Mouse (Mus musculus): Measurements from ENCODE around the gene Necap2. TPM values are rescaled to one million over a fixed set of nuclear protein-coding genes. Genes with fewer than 3 reads are reported as not detected.

Gene Necap2
- polyA plus RNA-seq, 1 experiment from 2014 or later = 87.5 TPM

- no peak overlapping the region for H3K27ac ChIP-seq (ENCODE audit: low read length)
- no peak overlapping the region for H3K4me2 ChIP-seq (ENCODE audit: low read depth, low read length)
- H3K27me3 ChIP-seq (ENCODE audit: control insufficient read depth, insufficient read depth, low read depth, low read length) = no peaks in the 10 kb centered on the region
- no peaks in the 10 kb centered on the region for H3K36me3 ChIP-seq (ENCODE audit: control insufficient read depth, insufficient read depth)
- H3K4me3 ChIP-seq (ENCODE audit: low read depth, low read length) = no peak overlapping the region
- no peak for ATAC-seq (ENCODE audit: low read depth)
- no peak overlapping the region for H3K9ac ChIP-seq (ENCODE audit: low read depth, low read length)
- 67% methylated on average over 16 of the region's 16 CpGs for WGBS (ENCODE audit: insufficient replicate concordance)
- H3K9me3 ChIP-seq (replicated peaks; ENCODE audit: control insufficient read depth, low read length) = no peaks in the 10 kb centered on the region
- H3K4me1 ChIP-seq (ENCODE audit: control insufficient read depth, low read depth, low read length) = no peaks in the 10 kb centered on the region
Measured at GRCm38 (mm10) chr4:141106526-141107183, 28.5 kb upstream of the Necap2 start.

GRCm38 (mm10) chr4:141101855-141102254 is 23.7 kb upstream of the Necap2 start:
- no peaks in the 10 kb centered on the region for H3K9me3 ChIP-seq (replicated peaks; ENCODE audit: control insufficient read depth, low read length)
- ATAC-seq (ENCODE audit: low read depth) = no peak
- 52% methylated on average over 6 of the region's 6 CpGs for WGBS (ENCODE audit: insufficient replicate concordance)
- H3K27me3 ChIP-seq (ENCODE audit: control insufficient read depth, insufficient read depth, low read depth, low read length) = no peaks in the 10 kb centered on the region
- H3K4me1 ChIP-seq (ENCODE audit: control insufficient read depth, low read depth, low read length) = peaks cover 12% of the 10 kb centered on the region
- no peak overlapping the region for H3K27ac ChIP-seq (ENCODE audit: low read length)
- H3K4me3 ChIP-seq (ENCODE audit: low read depth, low read length) = no peak overlapping the region
- H3K36me3 ChIP-seq (ENCODE audit: control insufficient read depth, insufficient read depth) = no peaks in the 10 kb centered on the region
- no peak overlapping the region for H3K9ac ChIP-seq (ENCODE audit: low read depth, low read length)
- H3K4me2 ChIP-seq (ENCODE audit: low read depth, low read length) = no peak overlapping the region

- no peak for ATAC-seq (ENCODE audit: low read depth)
- Histone ChIP-seq H3K9me3 (replicated peaks; ENCODE audit: control insufficient read depth, low read length) (no peaks in the 10 kb centered on the region), H3K27me3 (ENCODE audit: control insufficient read depth, insufficient read depth, low read depth, low read length) (no peaks in the 10 kb centered on the region), H3K4me2 (ENCODE audit: low read depth, low read length) (no peak overlapping the region), H3K36me3 (ENCODE audit: control insufficient read depth, insufficient read depth) (no peaks in the 10 kb centered on the region), H3K9ac (ENCODE audit: low read depth, low read length) (no peak overlapping the region), H3K27ac (ENCODE audit: low read length) (no peak overlapping the region), H3K4me3 (ENCODE audit: low read depth, low read length) (no peak overlapping the region), H3K4me1 (ENCODE audit: control insufficient read depth, low read depth, low read length) (peaks cover 12% of the 10 kb centered on the region)
- 81% methylated on average over 9 of the region's 9 CpGs for WGBS (ENCODE audit: insufficient replicate concordance)
Measured at GRCm38 (mm10) chr4:141101291-141101690, 23.1 kb upstream of the Necap2 start.

DNA sequence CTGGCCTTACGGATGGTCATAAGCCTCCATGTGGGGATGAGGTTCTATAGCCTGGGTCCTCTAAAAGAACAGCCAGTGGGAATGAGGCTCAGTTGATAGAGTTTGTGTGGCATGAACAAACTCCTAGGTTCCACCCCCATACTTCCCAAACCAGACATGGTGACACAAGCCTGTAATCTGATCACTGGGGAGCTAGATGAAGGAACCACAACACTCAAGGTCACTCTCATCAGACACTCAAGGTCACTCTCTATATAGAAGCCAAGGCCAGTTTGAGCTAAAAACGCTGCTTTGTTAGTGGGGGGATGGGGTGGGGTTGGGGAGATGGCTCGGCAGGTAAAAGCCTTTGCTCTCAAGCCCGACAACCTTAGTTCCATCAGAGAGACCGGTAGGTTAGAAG is 21.8 kb upstream of the Necap2 start:
- ATAC-seq (ENCODE audit: low read depth) = no peak
- Histone ChIP-seq H3K4me2 (ENCODE audit: low read depth, low read length) (no peak overlapping the region), H3K9me3 (replicated peaks; ENCODE audit: control insufficient read depth, low read length) (no peaks in the 10 kb centered on the region), H3K27ac (ENCODE audit: low read length) (no peak overlapping the region), H3K9ac (ENCODE audit: low read depth, low read length) (no peak overlapping the region), H3K27me3 (ENCODE audit: control insufficient read depth, insufficient read depth, low read depth, low read length) (no peaks in the 10 kb centered on the region), H3K4me3 (ENCODE audit: low read depth, low read length) (no peak overlapping the region), H3K4me1 (ENCODE audit: control insufficient read depth, low read depth, low read length) (peaks cover 12% of the 10 kb centered on the region), H3K36me3 (ENCODE audit: control insufficient read depth, insufficient read depth) (no peaks in the 10 kb centered on the region)
- 66% methylated on average over 5 of the region's 5 CpGs for WGBS (ENCODE audit: insufficient replicate concordance)

- peaks cover 12% of the 10 kb centered on the region for H3K4me1 ChIP-seq (ENCODE audit: control insufficient read depth, low read depth, low read length)
- no peaks in the 10 kb centered on the region for H3K27me3 ChIP-seq (ENCODE audit: control insufficient read depth, insufficient read depth, low read depth, low read length)
- no peak overlapping the region for H3K27ac ChIP-seq (ENCODE audit: low read length)
- H3K4me2 ChIP-seq (ENCODE audit: low read depth, low read length) = no peak overlapping the region
- no peak overlapping the region for H3K9ac ChIP-seq (ENCODE audit: low read depth, low read length)
- H3K36me3 ChIP-seq (ENCODE audit: control insufficient read depth, insufficient read depth) = no peaks in the 10 kb centered on the region
- ATAC-seq (ENCODE audit: low read depth) = peak; percentile 41
- 15% methylated on average over 4 of the region's 4 CpGs for WGBS (ENCODE audit: insufficient replicate concordance)
- H3K4me3 ChIP-seq (ENCODE audit: low read depth, low read length) = no peak overlapping the region
- H3K9me3 ChIP-seq (replicated peaks; ENCODE audit: control insufficient read depth, low read length) = no peaks in the 10 kb centered on the region
Measured at GRCm38 (mm10) chr4:141098935-141099334, 20.8 kb upstream of the Necap2 start.

DNA sequence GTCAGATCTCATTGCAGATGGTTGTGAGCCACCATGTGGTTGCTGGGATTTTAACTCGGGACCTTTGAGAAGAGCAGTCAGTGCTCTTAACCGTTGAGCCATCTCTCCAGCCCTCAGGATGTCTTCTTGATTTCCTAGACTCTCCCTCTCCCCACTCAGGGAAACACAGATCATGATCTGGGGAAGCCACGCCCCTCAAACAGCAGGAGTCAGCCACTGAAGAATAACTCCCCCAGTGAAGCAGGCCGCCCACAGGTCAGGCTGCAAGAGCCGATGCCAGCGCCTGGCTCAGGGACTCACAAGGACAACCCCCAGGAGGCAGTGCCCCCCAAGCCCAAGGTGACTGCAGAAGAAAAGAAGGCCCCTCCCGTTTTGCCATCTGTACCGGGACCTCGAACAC is 18.6 kb upstream of the Necap2 start:
- Histone ChIP-seq H3K27ac (ENCODE audit: low read length) (no peak overlapping the region), H3K9ac (ENCODE audit: low read depth, low read length) (no peak overlapping the region), H3K27me3 (ENCODE audit: control insufficient read depth, insufficient read depth, low read depth, low read length) (no peaks in the 10 kb centered on the region), H3K4me1 (ENCODE audit: control insufficient read depth, low read depth, low read length) (peaks cover 12% of the 10 kb centered on the region), H3K4me2 (ENCODE audit: low read depth, low read length) (no peak overlapping the region), H3K9me3 (replicated peaks; ENCODE audit: control insufficient read depth, low read length) (no peaks in the 10 kb centered on the region), H3K36me3 (ENCODE audit: control insufficient read depth, insufficient read depth) (no peaks in the 10 kb centered on the region), H3K4me3 (ENCODE audit: low read depth, low read length) (no peak overlapping the region)
- WGBS (ENCODE audit: insufficient replicate concordance) = 26% methylated on average over 9 of the region's 9 CpGs
- ATAC-seq (ENCODE audit: low read depth) = no peak

DNA sequence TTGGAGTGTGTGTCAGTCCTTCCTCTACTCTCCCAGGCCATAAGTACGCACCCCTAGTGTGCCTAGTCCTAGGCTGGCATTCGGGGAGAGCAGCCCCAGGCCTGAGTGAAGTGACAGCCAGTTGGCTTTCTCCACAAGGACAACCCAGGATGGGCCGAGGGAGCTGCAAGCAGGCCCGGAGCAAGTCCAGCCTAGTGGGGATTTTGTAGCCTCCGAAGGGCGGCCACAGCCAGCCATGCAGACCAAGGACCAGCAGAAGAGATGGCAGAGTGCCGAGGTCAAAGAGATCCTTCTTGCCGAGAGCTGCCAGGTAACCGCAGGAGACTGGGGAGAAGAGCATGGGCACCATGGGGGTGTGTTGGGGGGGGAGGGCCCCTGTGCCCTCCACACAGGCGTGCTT is 16.9 kb upstream of the Necap2 start:
- Histone ChIP-seq H3K4me2 (ENCODE audit: low read depth, low read length) (no peak overlapping the region), H3K9me3 (replicated peaks; ENCODE audit: control insufficient read depth, low read length) (no peaks in the 10 kb centered on the region), H3K27ac (ENCODE audit: low read length) (no peak overlapping the region), H3K27me3 (ENCODE audit: control insufficient read depth, insufficient read depth, low read depth, low read length) (no peaks in the 10 kb centered on the region), H3K36me3 (ENCODE audit: control insufficient read depth, insufficient read depth) (no peaks in the 10 kb centered on the region), H3K4me1 (ENCODE audit: control insufficient read depth, low read depth, low read length) (peaks cover 10% of the 10 kb centered on the region), H3K4me3 (ENCODE audit: low read depth, low read length) (no peak overlapping the region), H3K9ac (ENCODE audit: low read depth, low read length) (no peak overlapping the region)
- 67% methylated on average over 10 of the region's 10 CpGs for WGBS (ENCODE audit: insufficient replicate concordance)
- ATAC-seq (ENCODE audit: low read depth) = no peak

DNA sequence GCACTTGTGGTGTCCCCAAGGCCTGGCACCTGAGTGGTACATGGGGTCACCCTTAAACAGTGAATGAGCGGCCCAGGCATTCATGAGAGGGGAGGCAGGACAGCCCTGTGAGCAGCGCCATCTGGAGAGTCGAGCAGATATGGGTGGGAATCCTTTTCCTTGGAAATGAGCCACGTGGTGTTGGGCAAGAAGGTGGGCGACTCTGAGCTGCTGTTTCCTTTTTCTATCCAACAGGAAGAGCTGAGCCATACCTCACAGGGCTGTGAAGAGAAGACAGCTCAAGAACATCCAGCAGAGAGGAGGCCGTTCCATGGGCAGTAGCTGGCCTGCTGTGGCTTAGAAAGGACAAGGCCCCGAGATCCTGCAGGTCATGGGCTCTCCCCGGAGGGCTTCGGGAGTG is 10.6 kb upstream of the Necap2 start:
- H3K4me2 ChIP-seq (ENCODE audit: low read depth, low read length) = no peak overlapping the region
- no peaks in the 10 kb centered on the region for H3K9me3 ChIP-seq (replicated peaks; ENCODE audit: control insufficient read depth, low read length)
- H3K36me3 ChIP-seq (ENCODE audit: control insufficient read depth, insufficient read depth) = no peaks in the 10 kb centered on the region
- H3K4me1 ChIP-seq (ENCODE audit: control insufficient read depth, low read depth, low read length) = peaks cover 3% of the 10 kb centered on the region
- ATAC-seq (ENCODE audit: low read depth) = no peak
- no peak overlapping the region for H3K4me3 ChIP-seq (ENCODE audit: low read depth, low read length)
- no peak overlapping the region for H3K9ac ChIP-seq (ENCODE audit: low read depth, low read length)
- WGBS (ENCODE audit: insufficient replicate concordance) = 62% methylated on average over 9 of the region's 9 CpGs
- no peaks in the 10 kb centered on the region for H3K27me3 ChIP-seq (ENCODE audit: control insufficient read depth, insufficient read depth, low read depth, low read length)
- no peak overlapping the region for H3K27ac ChIP-seq (ENCODE audit: low read length)

DNA sequence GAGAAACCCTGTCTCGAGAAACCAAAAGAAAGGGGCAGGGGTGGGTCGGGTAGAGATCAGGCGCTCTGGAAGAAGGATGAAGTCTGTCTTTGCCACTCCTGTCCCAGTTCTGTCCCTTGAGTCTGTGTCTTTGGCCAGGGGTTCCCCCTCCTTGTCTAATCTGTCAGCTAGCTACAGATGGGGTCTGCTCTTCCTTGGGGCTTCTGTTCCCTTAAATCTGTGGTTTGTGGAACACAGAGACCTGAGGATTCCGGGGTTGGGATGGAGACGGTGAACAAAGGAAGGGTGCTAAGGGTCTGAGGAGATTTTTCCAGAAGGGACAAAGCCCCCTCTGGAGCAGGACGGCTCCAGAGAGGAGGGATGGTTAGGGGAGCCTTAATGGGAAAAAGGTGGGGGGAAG is 9.9 kb upstream of the Necap2 start, which contains the start of gene Spata21:
Gene Spata21 (plus strand): TSS at position 301 of the 400 bp plus-strand sequence.
- peaks cover 3% of the 10 kb centered on the region for H3K4me1 ChIP-seq (ENCODE audit: control insufficient read depth, low read depth, low read length)
- H3K9ac ChIP-seq (ENCODE audit: low read depth, low read length) = no peak within 1 kb of the TSS
- H3K4me3 ChIP-seq (ENCODE audit: low read depth, low read length) = no peak within 1 kb of the TSS
- WGBS (ENCODE audit: insufficient replicate concordance) = 72% methylated on average over 6 of the region's 6 CpGs
- no peaks in the 10 kb centered on the region for H3K9me3 ChIP-seq (replicated peaks; ENCODE audit: control insufficient read depth, low read length)
- no peak within 1 kb of the TSS; the same call in 1 of the 2 replicates for H3K27ac ChIP-seq (ENCODE audit: low read length)
- H3K27me3 ChIP-seq (ENCODE audit: control insufficient read depth, insufficient read depth, low read depth, low read length) = no peaks in the 10 kb centered on the region
- H3K36me3 ChIP-seq (ENCODE audit: control insufficient read depth, insufficient read depth) = no peaks in the 10 kb centered on the region
- no peak within 1 kb of the TSS for H3K4me2 ChIP-seq (ENCODE audit: low read depth, low read length)
- ATAC-seq (ENCODE audit: low read depth) = no peak
